Mouse (Mus musculus) forebrain, postnatal 0 days (tissue): ENCODE data around the gene I0C0044D17Rik. TPM values are rescaled to one million over a fixed set of nuclear protein-coding genes. Genes with fewer than 3 reads are reported as not detected.

Experiments
- ATAC-seq: fragments of 200-750 bp; cut with Nextera tagmentation; 2 replicates; pipeline ENCODE4 v1.8.0; 2017; ENCODE audit warnings: mild to moderate bottlenecking, moderate library complexity
- DNase-seq: peaks from one replicate; pipeline ENCODE4 v3.0.0-alpha.2; 2015
- H3K27ac ChIP-seq: fragments of 300-500 bp; sonication (generic); 2 replicates; pipeline ENCODE4 v1.5.1; 2014; ENCODE audit warnings: low read depth, mild to moderate bottlenecking, antibody characterized with exemption, low read length, moderate library complexity, mixed read lengths
- H3K27me3 ChIP-seq: fragments of 300-500 bp; sonication (generic); 2 replicates; pipeline ENCODE4 v1.6.1; 2014; ENCODE audit warnings: mild to moderate bottlenecking, low read length, mixed read lengths; ENCODE audit not compliant: insufficient read depth
- H3K36me3 ChIP-seq: fragments of 300-500 bp; sonication (generic); 2 replicates; pipeline ENCODE4 v1.6.1; 2014; ENCODE audit warnings: mild to moderate bottlenecking, moderate library complexity; ENCODE audit not compliant: insufficient read depth
- H3K4me1 ChIP-seq: fragments of 300-500 bp; sonication (generic); 2 replicates; pipeline ENCODE4 v1.6.1; 2014; ENCODE audit warnings: antibody characterized with exemption; ENCODE audit not compliant: insufficient read depth
- H3K4me2 ChIP-seq: fragments of 300-500 bp; sonication (generic); 2 replicates; pipeline ENCODE4 v1.6.1; 2014; ENCODE audit warnings: low read depth, mild to moderate bottlenecking, moderate library complexity
- H3K4me3 ChIP-seq: fragments of 300-500 bp; sonication (generic); 2 replicates; pipeline ENCODE4 v1.5.1; 2014; ENCODE audit warnings: low read depth, low read length, mixed read lengths
- H3K9ac ChIP-seq: fragments of 300-500 bp; sonication (generic); 2 replicates; pipeline ENCODE4 v1.6.1; 2014; ENCODE audit warnings: mild to moderate bottlenecking
- H3K9me3 ChIP-seq: fragments of 300-500 bp; sonication (generic); 2 replicates; pipeline ENCODE4 v1.6.1; 2016; ENCODE audit warnings: low read length
- CTCF ChIP-seq: sonication (generic); IDR thresholded peaks from 2 replicates; pipeline ENCODE4 v1.5.1; 2016; ENCODE audit warnings: antibody characterized with exemption, control low read depth, low read depth
- WGBS: fragments of 180-500 bp; shearing (Covaris S2); extraction: QIAGEN DNeasy Blood & Tissue Kit; methylation state at CpG from one replicate; pipeline ENCODE4 v1.1.7; 2014; 5-methylcytosine and 5-hydroxymethylcytosine counted together
- polyA plus RNA-seq: library from polyadenylated mRNA; unstranded; fragments of >200 nt; fragmentation: Nextera tagmentation; extraction: Ambion mirVana; gene quantifications from 2 replicates; pipeline ENCODE4 v1.2.1, GENCODE M21; 2015
- total RNA-seq: library from RNA; depleted of rRNA; stranded (reverse); fragments of >200 nt; gene quantifications from 2 replicates; pipeline ENCODE4 v1.2.3, GENCODE M21; 2014

Gene I0C0044D17Rik
- total and polyA plus RNA-seq, 2 experiments from 2014 or later = not detected

DNA sequence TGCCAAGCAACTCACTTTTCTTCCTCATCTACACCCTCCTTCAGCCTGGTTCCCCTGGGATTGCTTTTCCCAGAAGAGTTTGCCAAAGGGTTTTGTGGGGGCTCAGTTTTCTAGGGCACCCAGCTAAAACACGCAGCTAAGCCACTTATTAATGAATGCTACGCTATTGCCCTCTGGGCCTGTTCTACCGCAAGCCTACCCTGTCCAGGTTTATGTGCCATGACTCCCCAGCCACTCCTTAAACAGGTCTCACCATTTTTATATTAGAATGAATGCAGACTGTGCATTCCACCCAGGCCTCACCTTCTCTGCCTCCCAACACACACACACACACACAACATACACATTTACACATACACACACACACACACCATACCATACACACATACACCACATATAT, 593 bp downstream of the I0C0044D17Rik start:
- Histone ChIP-seq H3K27me3 (peaks cover 6% of the 10 kb centered on the region), H3K9me3 (no peaks in the 10 kb centered on the region), H3K4me1 (no peaks in the 10 kb centered on the region; the same call in 1 of the 2 replicates), H3K27ac (no peak overlapping the region), H3K9ac (no peak overlapping the region), H3K4me2 (no peak overlapping the region), H3K36me3 (no peaks in the 10 kb centered on the region), H3K4me3 (no peak overlapping the region)
- ATAC-seq = no peak
- no peak for TF ChIP-seq CTCF
- 72% methylated on average over 3 of the region's 3 CpGs for WGBS
- no peak for DNase-seq

DNA sequence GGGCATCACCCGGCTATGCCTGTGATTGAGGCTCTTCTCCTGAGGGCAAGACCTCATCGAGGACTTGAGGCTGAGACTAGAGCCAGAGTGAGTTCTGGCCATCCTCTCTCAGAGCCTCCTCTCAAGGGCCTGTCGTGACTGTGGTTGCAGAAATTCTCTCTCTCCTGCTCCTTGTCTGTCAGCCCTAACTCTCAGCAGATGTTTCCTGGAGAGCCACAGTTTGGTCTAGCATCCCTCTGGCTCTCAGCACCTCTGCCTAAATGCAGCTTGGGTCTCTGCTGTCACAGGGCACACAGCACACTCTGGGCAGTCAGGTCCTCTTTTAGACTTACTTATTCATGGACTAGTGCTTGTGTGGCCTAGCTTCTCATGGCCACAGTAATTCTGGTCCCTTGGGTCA, 1.2 kb downstream of the I0C0044D17Rik start:
- H3K4me3 ChIP-seq = no peak overlapping the region
- no peak for DNase-seq
- TF ChIP-seq CTCF = no peak
- WGBS = 72% methylated on average over 3 of the region's 3 CpGs
- no peak overlapping the region for H3K9ac ChIP-seq
- H3K27me3 ChIP-seq = peaks cover 11% of the 10 kb centered on the region
- H3K9me3 ChIP-seq = no peaks in the 10 kb centered on the region
- no peaks in the 10 kb centered on the region; the same call in 1 of the 2 replicates for H3K4me1 ChIP-seq
- H3K4me2 ChIP-seq = no peak overlapping the region
- no peaks in the 10 kb centered on the region for H3K36me3 ChIP-seq
- no peak for ATAC-seq
- no peak overlapping the region for H3K27ac ChIP-seq

DNA sequence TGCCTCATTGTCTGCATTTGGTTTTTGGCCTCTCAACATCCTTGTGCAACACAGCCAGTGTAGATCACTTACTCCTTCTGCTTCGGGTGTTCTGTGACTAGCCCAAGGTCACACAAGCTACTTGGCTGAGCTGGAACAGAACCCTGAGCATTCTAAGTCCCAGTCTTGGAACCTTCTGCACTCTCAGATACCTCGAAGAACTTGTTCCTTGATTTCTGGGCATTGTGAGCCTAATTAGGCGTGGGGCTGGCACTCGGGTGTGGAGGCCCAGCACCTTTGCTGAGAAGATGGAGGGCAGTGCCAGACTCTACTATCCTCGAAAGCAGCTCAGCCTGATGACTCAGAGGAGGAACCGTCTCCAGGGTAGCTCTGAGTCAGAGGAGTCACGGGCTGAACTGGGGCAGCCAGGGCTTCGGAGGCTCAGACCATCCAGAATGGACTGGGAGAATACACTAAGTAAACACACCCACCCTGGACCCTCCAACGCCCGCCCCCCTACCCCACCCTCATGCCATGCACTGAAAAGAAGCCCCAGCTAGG, 4.4 kb downstream of the I0C0044D17Rik start:
- no peak overlapping the region for H3K4me2 ChIP-seq
- no peak overlapping the region for H3K4me3 ChIP-seq
- ATAC-seq = no peak
- peaks cover 25% of the 10 kb centered on the region for H3K27me3 ChIP-seq
- no peak for DNase-seq
- no peak overlapping the region for H3K27ac ChIP-seq
- 85% methylated on average over 10 of the region's 10 CpGs for WGBS
- H3K9ac ChIP-seq = no peak overlapping the region
- H3K4me1 ChIP-seq = no peaks in the 10 kb centered on the region; the same call in 1 of the 2 replicates
- no peaks in the 10 kb centered on the region for H3K9me3 ChIP-seq
- TF ChIP-seq CTCF = no peak
- H3K36me3 ChIP-seq = no peaks in the 10 kb centered on the region

DNA sequence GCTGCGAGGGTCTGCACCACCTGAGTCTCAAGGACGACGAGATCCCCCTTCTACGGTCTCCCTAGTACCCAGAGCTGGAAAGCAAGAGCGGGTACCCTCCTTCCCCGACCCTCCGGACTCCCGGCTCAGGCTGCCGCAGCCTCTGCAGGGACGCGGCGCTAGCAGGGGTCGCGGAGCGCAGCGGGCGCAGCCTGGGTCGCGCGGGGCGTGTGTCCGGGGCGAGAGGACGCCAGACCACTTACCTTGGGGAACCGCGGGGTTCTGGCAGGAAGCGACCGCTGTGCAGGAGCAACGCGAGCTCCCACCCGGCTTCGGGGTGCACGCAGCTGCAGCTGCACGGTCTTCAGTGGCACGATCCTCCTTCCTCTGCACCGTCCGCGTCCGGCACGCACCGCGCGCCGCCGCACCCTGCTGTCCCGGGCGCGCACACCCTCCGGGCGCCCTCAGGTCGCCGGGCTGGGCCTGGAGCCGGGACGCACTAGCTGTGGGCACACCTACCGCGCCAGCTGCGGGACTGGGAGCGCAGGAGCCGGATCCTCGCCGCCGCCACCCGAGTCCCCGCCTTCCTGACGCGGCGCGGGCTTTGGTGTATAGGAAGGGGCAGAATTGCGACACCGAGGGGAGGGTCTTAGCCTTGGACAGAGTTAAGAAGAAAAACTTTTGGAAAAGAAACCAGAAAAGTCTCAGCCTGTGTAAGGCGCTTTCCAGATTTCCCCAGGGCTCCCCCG, 6.3 kb downstream of the I0C0044D17Rik start, which contains the start of gene Kank4:
TSS of gene Kank4 (minus strand) at position 354 of the 728 bp plus-strand sequence.
- H3K36me3 ChIP-seq = no peaks in the 10 kb centered on the region
- no peaks in the 10 kb centered on the region; the same call in 1 of the 2 replicates for H3K4me1 ChIP-seq
- DNase-seq = peak; percentile 13
- peaks cover 25% of the 10 kb centered on the region for H3K27me3 ChIP-seq
- TF ChIP-seq CTCF = no peak
- no peaks in the 10 kb centered on the region for H3K9me3 ChIP-seq
- WGBS = 2% methylated on average over 69 of the region's 72 CpGs
- H3K9ac ChIP-seq = peak within 1 kb of the TSS; percentile 57
- ATAC-seq = peak; percentile 68
- H3K4me3 ChIP-seq = peak within 1 kb of the TSS; percentile 56
- peak within 1 kb of the TSS; percentile 99 for H3K4me2 ChIP-seq
- no peak within 1 kb of the TSS for H3K27ac ChIP-seq

DNA sequence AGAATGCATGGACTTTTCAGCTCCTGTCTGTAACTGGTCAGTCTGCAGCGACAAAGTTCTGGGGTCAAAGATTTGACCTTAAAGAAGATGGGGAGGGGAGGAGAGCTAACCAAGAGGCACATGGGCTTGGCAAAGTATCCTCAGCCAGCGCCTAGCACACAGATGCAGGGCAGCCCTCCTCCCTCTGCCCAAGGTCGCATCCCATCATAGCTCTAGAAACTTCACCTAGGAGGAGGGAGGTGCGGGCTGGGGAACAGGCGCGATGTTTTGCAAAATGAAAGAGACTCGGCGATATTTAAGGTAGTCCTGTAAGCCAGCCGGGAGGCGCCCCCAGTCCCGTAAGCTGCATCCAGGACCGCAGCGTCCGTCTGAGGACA, 6.8 kb downstream of the I0C0044D17Rik start:
- peaks cover 25% of the 10 kb centered on the region for H3K27me3 ChIP-seq
- TF ChIP-seq CTCF = no peak
- 1% methylated on average over 14 of the region's 14 CpGs for WGBS
- H3K4me3 ChIP-seq = peak overlapping the region; percentile 56
- DNase-seq (no peak), ATAC-seq (0 out of 2 replicates have a peak, but pooled peaks have one; percentile 12)
- H3K27ac ChIP-seq = no peak overlapping the region
- H3K4me1 ChIP-seq = no peaks in the 10 kb centered on the region; the same call in 1 of the 2 replicates
- peak overlapping the region; percentile 57 for H3K9ac ChIP-seq
- no peaks in the 10 kb centered on the region for H3K36me3 ChIP-seq
- peak overlapping the region; percentile 99 for H3K4me2 ChIP-seq
- no peaks in the 10 kb centered on the region for H3K9me3 ChIP-seq

DNA sequence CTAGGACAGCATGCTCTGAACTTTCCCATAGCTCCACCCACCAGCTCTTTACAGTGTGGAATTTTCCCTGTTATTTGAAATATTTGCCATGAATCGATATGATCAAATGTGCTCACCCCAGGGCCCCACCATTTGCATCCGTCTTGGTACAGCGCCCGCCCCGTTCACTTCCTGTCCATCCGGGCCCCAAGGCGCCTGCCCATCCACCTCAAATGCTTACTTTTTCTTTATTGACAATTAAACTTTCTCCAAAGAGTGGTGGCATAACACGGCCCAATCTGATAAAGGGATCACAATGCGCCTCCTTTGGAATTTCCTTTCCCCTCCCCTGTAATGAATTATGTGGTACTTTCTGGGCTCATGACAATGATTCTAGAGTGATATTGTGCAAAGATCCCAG, 17.3 kb downstream of the I0C0044D17Rik start:
- ATAC-seq (no peak), DNase-seq (no peak)
- Histone ChIP-seq H3K36me3 (no peaks in the 10 kb centered on the region), H3K27ac (no peak overlapping the region), H3K9ac (no peak overlapping the region), H3K27me3 (no peaks in the 10 kb centered on the region), H3K9me3 (no peaks in the 10 kb centered on the region), H3K4me1 (no peaks in the 10 kb centered on the region), H3K4me3 (no peak overlapping the region), H3K4me2 (no peak overlapping the region)
- WGBS = 92% methylated on average over 9 of the region's 9 CpGs
- no peak for TF ChIP-seq CTCF
